In genomic region chr5:149537796-149538511, GRCm38 (mm10) we compare ENCODE assay signal across 9 mouse cellular contexts. TPM values are rescaled to one million over a fixed set of nuclear protein-coding genes. Genes with fewer than 3 reads are reported as not detected.
DNase-seq lines count a peak whose midpoint lies in the region; ATAC-seq lines count a peak whose summit lies in the region.
"Had no signal": no experiment of that assay in that cellular context is flagged by ENCODE, and none has a peak within 500 bp of the region (broad histone marks: within the 10 kb centered on the region; RNA-seq: fewer than 3 reads in every experiment).

No protein-coding gene starts in this region.

- 24% methylated on average over 16 of the region's 16 CpGs for WGBS in heart, embryonic 16.5 days
- 39% methylated on average over 16 of the region's 16 CpGs for WGBS in hindbrain, embryonic 13.5 days
- 56% methylated on average over 16 of the region's 16 CpGs for WGBS in midbrain, embryonic 12.5 days

- H3K9me3 ChIP-seq in heart, embryonic 16.5 days (replicated peaks; ENCODE audit: control insufficient read depth, low read length), result no peaks in the 10 kb centered on the region
- no peaks in the 10 kb centered on the region for H3K9me3 ChIP-seq in hindbrain, embryonic 13.5 days
- H3K9me3 ChIP-seq in midbrain, embryonic 12.5 days, result no peaks in the 10 kb centered on the region

- H3K9ac ChIP-seq in heart, embryonic 16.5 days (ENCODE audit: low read length), result no peak overlapping the region
- peak overlapping the region; percentile 43; the same call in 1 of the 2 replicates for H3K9ac ChIP-seq in hindbrain, embryonic 13.5 days
- H3K9ac ChIP-seq in midbrain, embryonic 12.5 days (replicated peaks), result no peak overlapping the region

- no peaks in the 10 kb centered on the region for H3K27me3 ChIP-seq in heart, embryonic 16.5 days (ENCODE audit: control insufficient read depth, insufficient read depth, low read length)
- 0 out of 2 replicates have a peak, but pooled peaks cover 2% of the 10 kb centered on the region for H3K27me3 ChIP-seq in hindbrain, embryonic 13.5 days
- H3K27me3 ChIP-seq in midbrain, embryonic 12.5 days, result no peaks in the 10 kb centered on the region; the same call in 1 of the 2 replicates

- intact Hi-C loops in heart, postnatal 25 days (cut with DNase I), result no loop called here

- no peaks in the 10 kb centered on the region for H3K36me3 ChIP-seq in heart, embryonic 16.5 days (ENCODE audit: control insufficient read depth, insufficient read depth)
- no peaks in the 10 kb centered on the region for H3K36me3 ChIP-seq in hindbrain, embryonic 13.5 days
- no peaks in the 10 kb centered on the region for H3K36me3 ChIP-seq in midbrain, embryonic 12.5 days

- peaks cover 11% of the 10 kb centered on the region for H3K4me1 ChIP-seq in heart, embryonic 16.5 days (ENCODE audit: control insufficient read depth, insufficient read depth, low read length)
- H3K4me1 ChIP-seq in hindbrain, embryonic 13.5 days (replicated peaks), result peaks cover 15% of the 10 kb centered on the region
- peaks cover 19% of the 10 kb centered on the region for H3K4me1 ChIP-seq in midbrain, embryonic 12.5 days

- ATAC-seq in heart, embryonic 16.5 days (replicated peaks; ENCODE audit: extremely low read depth, insufficient read depth, low FRiP score), result 0 out of 2 replicates have a peak, but pooled peaks have one; percentile 28
- peak; percentile 68; the same call in 1 of the 2 replicates for ATAC-seq in hindbrain, embryonic 13.5 days (ENCODE audit: low FRiP score)
- peak; percentile 66 for ATAC-seq in midbrain, embryonic 12.5 days (ENCODE audit: low FRiP score, low read depth)

- H3K4me3 ChIP-seq in heart, embryonic 16.5 days (ENCODE audit: low read length), result peak overlapping the region; percentile 25
- peak overlapping the region; percentile 7; the same call in 1 of the 2 replicates for H3K4me3 ChIP-seq in hindbrain, embryonic 13.5 days
- H3K4me3 ChIP-seq in midbrain, embryonic 12.5 days, result no peak overlapping the region
- H3K4me3 ChIP-seq: erythroblast, embryonic 14.5 days had no signal

- H3K4me2 ChIP-seq in heart, embryonic 16.5 days (ENCODE audit: low read depth, low read length), result peak overlapping the region; percentile 51
- H3K4me2 ChIP-seq in hindbrain, embryonic 13.5 days, result peak overlapping the region; percentile 40
- no peak overlapping the region for H3K4me2 ChIP-seq in midbrain, embryonic 12.5 days (replicated peaks)

- no peak for DNase-seq in heart, postnatal 25 days (ENCODE audit: low spot score)
- peak; percentile 60 for DNase-seq in embryo, embryonic 10 days (ENCODE audit: low spot score)
- no peak for DNase-seq in urinary bladder, postnatal 25 days (ENCODE audit: low spot score)
- DNase-seq in adrenal gland, postnatal 14 days, result no peak
- DNase-seq in kidney, adult 8-10 months, result no peak

- no peak overlapping the region for H3K27ac ChIP-seq in heart, embryonic 16.5 days (ENCODE audit: low read length)
- peak overlapping the region; percentile 55; the same call in 1 of the 2 replicates for H3K27ac ChIP-seq in hindbrain, embryonic 13.5 days
- H3K27ac ChIP-seq in midbrain, embryonic 12.5 days (replicated peaks), result no peak overlapping the region

RNA-seq across cellular contexts. Expression of gene Wdr95, which starts 9.5 kb away (rescaled TPM):
- polyA plus RNA-seq in heart, embryonic 16.5 days (2015; fragmentation: Nextera tagmentation; extraction: Ambion mirVana), result 0.06 and 0.11 TPM in 2 replicates
- not detected for total RNA-seq in heart, postnatal 25 days (2021)
- 0.10 and 0.84 TPM in 2 replicates for polyA plus RNA-seq in hindbrain, embryonic 13.5 days (2015; fragmentation: Nextera tagmentation; extraction: Ambion mirVana)
- polyA plus RNA-seq in midbrain, embryonic 12.5 days (2016; fragmentation: Nextera tagmentation; extraction: Ambion mirVana), result 0.08 and 0.10 TPM in 2 replicates
- 0.34 TPM in 1 of 2 replicates, not detected in the other for total RNA-seq in adrenal gland, postnatal 14 days (2021)
- polyA plus RNA-seq: erythroblast, embryonic 14.5 days had no signal
